8 mouse cellular contexts compared by ENCODE assay signal in genomic region chr3:130708529-130708928, GRCm38 (mm10). TPM values are rescaled to one million over a fixed set of nuclear protein-coding genes. Genes with fewer than 3 reads are reported as not detected.
DNase-seq lines count a peak whose midpoint lies in the region; ATAC-seq and TF ChIP-seq lines count a peak whose summit lies in the region.

No protein-coding gene starts in this region.

- DNase-seq in heart, adult 9 months (ENCODE audit: low spot score in 2 of 2), result no peak
- peak; percentile 25 for DNase-seq in lung, postnatal 10 days
- DNase-seq in ovary, postnatal 10 days (ENCODE audit: low spot score), result no peak
- DNase-seq in gastrocnemius, adult 18-20 months (ENCODE audit: low spot score), result no peak
- DNase-seq in thymus, postnatal 36 days, result no peak

- peaks cover 22% of the 10 kb centered on the region for H3K4me1 ChIP-seq in heart, embryonic 13.5 days
- no peaks in the 10 kb centered on the region; the same call in 1 of the 2 replicates for H3K4me1 ChIP-seq in bone marrow, adult 2 months (ENCODE audit: control insufficient read depth, insufficient read depth, low read length)
- H3K4me1 ChIP-seq in hindbrain, embryonic 12.5 days, result peaks cover 15% of the 10 kb centered on the region

- ATAC-seq in heart, embryonic 13.5 days (ENCODE audit: extremely low read depth, insufficient number of reproducible peaks, low FRiP score, low TSS enrichment), result no peak
- ATAC-seq in hindbrain, embryonic 12.5 days (ENCODE audit: low FRiP score), result no peak

- peaks cover 18% of the 10 kb centered on the region for H3K36me3 ChIP-seq in heart, embryonic 13.5 days
- H3K36me3 ChIP-seq in hindbrain, embryonic 12.5 days, result peaks cover 4% of the 10 kb centered on the region; the same call in 1 of the 2 replicates

- no peaks in the 10 kb centered on the region for H3K9me3 ChIP-seq in heart, embryonic 13.5 days
- no peaks in the 10 kb centered on the region for H3K9me3 ChIP-seq in hindbrain, embryonic 12.5 days (replicated peaks)

- peak overlapping the region; percentile 89 for H3K27ac ChIP-seq in heart, embryonic 13.5 days (replicated peaks)
- no peak overlapping the region for H3K27ac ChIP-seq in bone marrow, adult 2 months (ENCODE audit: control insufficient read depth, insufficient read depth, low read depth, low read length, poor library complexity)
- H3K27ac ChIP-seq in hindbrain, embryonic 12.5 days, result peak overlapping the region; percentile 87; the same call in 1 of the 2 replicates

- peak overlapping the region; percentile 88 for H3K4me3 ChIP-seq in heart, embryonic 13.5 days
- H3K4me3 ChIP-seq in bone marrow, adult 2 months (replicated peaks; ENCODE audit: control insufficient read depth, low read depth, low read length), result peak overlapping the region; percentile 95
- peak overlapping the region; percentile 80 for H3K4me3 ChIP-seq in hindbrain, embryonic 12.5 days

- H3K4me2 ChIP-seq in heart, embryonic 13.5 days, result peak overlapping the region; percentile 84
- peak overlapping the region; percentile 74 for H3K4me2 ChIP-seq in hindbrain, embryonic 12.5 days (replicated peaks)

- no peaks in the 10 kb centered on the region for H3K27me3 ChIP-seq in heart, embryonic 13.5 days (replicated peaks)
- H3K27me3 ChIP-seq in hindbrain, embryonic 12.5 days, result no peaks in the 10 kb centered on the region

- TF ChIP-seq POLR2A in bone marrow, adult 2 months (IDR thresholded peaks at IDR 0.05; ENCODE audit: borderline replicate concordance, control insufficient read depth, low read depth, low read length), result no peak

- TF ChIP-seq CTCF in bone marrow, adult 2 months (IDR thresholded peaks at IDR 0.05; ENCODE audit: control insufficient read depth, insufficient read depth, low read length), result no peak

- peak overlapping the region; percentile 93 for H3K9ac ChIP-seq in heart, embryonic 13.5 days
- peak overlapping the region; percentile 90 for H3K9ac ChIP-seq in hindbrain, embryonic 12.5 days

- 0% methylated on average over 5 of the region's 5 CpGs for WGBS in heart, embryonic 13.5 days
- WGBS in bone marrow, adult 2 months, result 2% methylated on average over 5 of the region's 5 CpGs
- WGBS in hindbrain, embryonic 12.5 days, result 2% methylated on average over 5 of the region's 5 CpGs

RNA-seq across cellular contexts. Expression of gene Ostc, which starts 0.7 kb away (rescaled TPM):
- 242 and 272 TPM in 2 replicates for polyA plus RNA-seq in heart, embryonic 13.5 days (2015; fragmentation: Nextera tagmentation; extraction: Ambion mirVana)
- 41.1 and 75.0 TPM in 2 replicates for polyA plus RNA-seq in bone marrow, adult 2 months (2011; ENCODE audit: insufficient read depth, insufficient read length, low replicate concordance, missing spikeins)
- polyA plus RNA-seq in hindbrain, embryonic 12.5 days (2016; fragmentation: Nextera tagmentation; extraction: Ambion mirVana), result 271 and 273 TPM in 2 replicates
- total RNA-seq in gastrocnemius, adult 18-20 months (2021), result 10 to 100 TPM; 25.3 to 30.0 TPM

RNA-seq across cellular contexts. Expression of gene Rpl34, which starts 21.7 kb away (rescaled TPM):
- 585 and 628 TPM in 2 replicates for polyA plus RNA-seq in heart, embryonic 13.5 days (2015; fragmentation: Nextera tagmentation; extraction: Ambion mirVana)
- 611 and 941 TPM in 2 replicates for polyA plus RNA-seq in bone marrow, adult 2 months (2011; ENCODE audit: insufficient read depth, insufficient read length, low replicate concordance, missing spikeins)
- 479 and 601 TPM in 2 replicates for polyA plus RNA-seq in hindbrain, embryonic 12.5 days (2016; fragmentation: Nextera tagmentation; extraction: Ambion mirVana)
- 100 to 1,000 TPM; 315 to 345 TPM for total RNA-seq in gastrocnemius, adult 18-20 months (2021)
